Mouse (Mus musculus) liver, embryonic 11.5 days (tissue): ENCODE measurements at regions not wholly inside any gene's neighbourhood (a gene's known extent, or its start where the extent isn't known, plus 50 kb on each side); places are given as distances from the start of the nearest gene placed in this dataset.

Experiments
- ATAC-seq: fragments of 200-750 bp; cut with Nextera tagmentation; replicated peaks from 2 replicates; pipeline ENCODE4 v1.8.0; 2017; ENCODE audit warnings: moderate number of reproducible peaks, mild to moderate bottlenecking, moderate TSS enrichment, moderate library complexity; ENCODE audit not compliant: low FRiP score
- DNase-seq: peaks from one replicate; pipeline ENCODE4 v3.0.0-alpha.2; 2017; ENCODE audit warnings: low spot score
- H3K27ac ChIP-seq: fragments of 300-500 bp; sonication (generic); 2 replicates; pipeline ENCODE4 v1.5.1; 2014; ENCODE audit warnings: mild to moderate bottlenecking, low read depth, low read length, control low read depth
- H3K27me3 ChIP-seq: fragments of 300-500 bp; sonication (generic); replicated peaks from 2 replicates; pipeline ENCODE4 v1.6.1; 2014; ENCODE audit warnings: low read length, mixed read lengths; ENCODE audit not compliant: control insufficient read depth, insufficient read depth
- H3K36me3 ChIP-seq: fragments of 300-500 bp; sonication (generic); 2 replicates; pipeline ENCODE4 v1.6.1; 2014; ENCODE audit warnings: mild to moderate bottlenecking, low read length, moderate library complexity, mixed read lengths; ENCODE audit not compliant: control insufficient read depth, insufficient read depth
- H3K4me1 ChIP-seq: fragments of 300-500 bp; sonication (generic); replicated peaks from 2 replicates; pipeline ENCODE4 v1.6.1; 2014; ENCODE audit warnings: low read length, mixed read lengths; ENCODE audit not compliant: control insufficient read depth, insufficient read depth
- H3K4me2 ChIP-seq: fragments of 300-500 bp; sonication (generic); 2 replicates; pipeline ENCODE4 v1.6.1; 2014; ENCODE audit warnings: mild to moderate bottlenecking, control low read depth, moderate library complexity
- H3K4me3 ChIP-seq: fragments of 300-500 bp; sonication (generic); 2 replicates; pipeline ENCODE4 v1.5.1; 2014; ENCODE audit warnings: low read depth, low read length, control low read depth
- H3K9ac ChIP-seq: fragments of 300-500 bp; sonication (generic); 2 replicates; pipeline ENCODE4 v1.6.1; 2014; ENCODE audit warnings: low read depth, low read length, control low read depth
- H3K9me3 ChIP-seq: fragments of 300-500 bp; sonication (generic); 2 replicates; pipeline ENCODE4 v1.6.1; 2016; ENCODE audit warnings: low read length, inconsistent platforms, mixed read lengths; ENCODE audit not compliant: control insufficient read depth
- WGBS: fragments of 180-500 bp; shearing (Covaris S2); extraction: QIAGEN DNeasy Blood & Tissue Kit; methylation state at CpG from one replicate; pipeline ENCODE4 v1.1.7; 2014; 5-methylcytosine and 5-hydroxymethylcytosine counted together

DNA sequence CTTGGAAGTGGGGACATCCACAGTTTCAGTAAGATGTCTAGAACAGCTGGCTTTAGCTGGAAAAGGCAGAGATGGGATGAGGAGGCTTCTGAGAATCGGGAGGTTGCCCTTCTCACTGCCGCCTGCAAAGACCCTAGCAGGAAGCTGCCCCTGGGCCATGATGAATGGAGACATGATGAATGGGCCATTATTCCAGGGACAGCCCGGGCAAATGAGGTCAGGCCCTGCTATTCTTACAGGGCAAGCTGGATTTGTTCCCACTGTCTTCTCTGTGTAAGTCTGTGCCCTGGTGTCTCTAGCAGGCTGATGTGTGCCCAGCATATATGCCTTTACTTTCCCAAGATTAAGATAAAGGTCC is 51.1 kb upstream of the Iqsec3 start:
- Histone ChIP-seq H3K27ac (no peak overlapping the region), H3K27me3 (no peaks in the 10 kb centered on the region), H3K36me3 (no peaks in the 10 kb centered on the region), H3K4me2 (no peak overlapping the region), H3K4me1 (no peaks in the 10 kb centered on the region), H3K9me3 (no peaks in the 10 kb centered on the region), H3K4me3 (no peak overlapping the region), H3K9ac (no peak overlapping the region)
- no peak for ATAC-seq
- DNase-seq = no peak
- 39% methylated on average over 3 of the region's 3 CpGs for WGBS

DNA sequence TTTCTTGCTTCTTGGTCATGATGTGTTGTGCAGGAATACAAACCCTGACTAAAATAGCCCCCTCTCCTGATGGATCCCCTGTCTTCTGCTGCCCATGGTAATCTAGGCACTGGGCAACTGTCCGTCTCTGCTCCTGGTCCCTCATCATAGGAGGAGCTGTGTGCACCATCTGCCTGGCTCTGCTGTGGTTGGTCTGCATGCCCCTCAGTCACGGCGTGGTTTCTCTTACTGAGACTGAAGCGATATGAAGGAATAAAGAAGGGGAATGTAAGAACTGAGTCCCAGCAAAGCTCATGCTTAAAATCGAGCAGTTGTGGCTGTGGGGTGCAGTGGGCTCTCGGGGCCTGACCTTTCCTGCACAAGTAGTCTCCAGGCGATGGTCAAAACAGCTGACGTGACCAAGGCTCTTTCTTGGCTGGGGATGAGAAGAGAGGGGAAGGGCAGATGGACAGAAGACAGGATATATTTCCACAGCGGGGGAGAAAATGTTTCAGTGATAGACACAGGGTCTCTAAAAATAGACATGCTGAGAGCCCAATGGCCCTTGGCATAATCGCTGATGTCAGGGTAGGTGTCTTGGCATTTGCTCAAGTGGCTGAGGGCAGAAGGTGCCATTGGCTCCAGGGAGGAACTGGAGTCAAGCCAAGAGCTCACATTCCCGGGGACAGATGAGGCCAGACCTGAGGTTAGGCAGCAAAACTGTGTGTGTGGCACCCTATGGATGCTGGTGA is 50.6 kb upstream of the Iqsec3 start:
- H3K36me3 ChIP-seq = no peaks in the 10 kb centered on the region
- no peak for DNase-seq
- no peak overlapping the region for H3K9ac ChIP-seq
- H3K4me3 ChIP-seq = no peak overlapping the region
- H3K4me1 ChIP-seq = no peaks in the 10 kb centered on the region
- WGBS = 70% methylated on average over 11 of the region's 11 CpGs
- H3K9me3 ChIP-seq = no peaks in the 10 kb centered on the region
- H3K27me3 ChIP-seq = no peaks in the 10 kb centered on the region
- no peak overlapping the region for H3K4me2 ChIP-seq
- no peak overlapping the region for H3K27ac ChIP-seq
- no peak for ATAC-seq
